Mouse (Mus musculus) layer of hippocampus, adult 18-20 months (tissue): Measurements from ENCODE around the gene Bicc1. TPM values are rescaled to one million over a fixed set of nuclear protein-coding genes. Genes with fewer than 3 reads are reported as not detected.
A peak's percentile ranks its signal among the peaks of the same experiment; 100 is the strongest.

Experiments used
- DNase-seq, 2 experiments: peaks; one replicate each; pipeline ENCODE4 v3.0.0; 2022; ENCODE audit warnings: low spot score in 2 of 2
- total RNA-seq, 2 experiments: library from RNA; stranded (reverse); gene quantifications; 2 replicates each; pipeline ENCODE4 v1.2.3; 2021

Gene Bicc1
- total RNA-seq, 2 experiments from 2014 or later = 3.6 to 4.1 TPM

DNA sequence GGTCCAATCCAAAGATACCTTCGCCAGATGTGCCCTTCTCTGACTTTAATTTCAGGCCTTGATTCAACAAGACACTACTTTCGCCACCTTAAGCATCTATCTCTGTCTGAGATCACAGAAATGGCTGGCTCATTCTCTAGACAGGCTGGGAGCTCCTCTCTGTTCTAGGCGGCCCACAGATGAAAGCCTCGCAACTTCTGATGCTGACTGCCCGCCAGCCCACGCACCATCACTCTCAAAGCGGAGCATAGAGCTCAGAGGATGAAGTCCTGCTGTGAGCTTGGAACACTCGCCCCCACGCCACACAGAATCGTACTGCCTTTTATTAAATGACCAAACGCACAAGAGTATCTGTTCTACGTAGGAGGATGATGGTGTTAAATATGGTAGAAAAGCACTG, 949 bp upstream of the Bicc1 start:
- no peak for DNase-seq

GRCm38 (mm10) chr10:71158940-71159675, 392 bp downstream of the Bicc1 start:
- DNase-seq = peak in 1 of 2 experiments; percentile 30

- DNase-seq = no peak
Observed at GRCm38 (mm10) chr10:71156569-71156968, 2.9 kb downstream of the Bicc1 start.

GRCm38 (mm10) chr10:71153610-71154009, 5.9 kb downstream of the Bicc1 start:
- no peak for DNase-seq

GRCm38 (mm10) chr10:71153138-71153537, 6.4 kb downstream of the Bicc1 start:
- no peak for DNase-seq

DNA sequence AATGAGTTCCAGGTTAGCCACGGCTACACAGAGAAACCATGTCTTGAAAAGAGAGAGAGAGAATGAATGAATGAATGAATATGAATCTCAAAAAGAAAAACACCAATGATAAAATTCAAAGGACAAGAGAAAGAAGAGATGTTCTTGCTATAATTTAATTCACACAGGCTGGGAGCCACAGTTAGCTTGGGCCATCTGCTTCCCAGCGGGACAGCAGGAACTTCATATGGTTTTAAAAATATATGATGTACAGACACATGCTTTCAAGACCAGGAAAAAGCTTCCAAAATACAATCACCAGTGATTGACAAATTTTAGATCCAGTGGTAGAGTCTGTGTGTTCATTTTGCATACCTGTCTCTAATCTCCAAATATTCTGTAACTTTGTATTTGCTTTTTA, 9.0 kb downstream of the Bicc1 start:
- DNase-seq = peak in 1 of 2 experiments; percentile 49

GRCm38 (mm10) chr10:71148951-71149603, 10.4 kb downstream of the Bicc1 start:
- no peak for DNase-seq

- no peak for DNase-seq
Observed at GRCm38 (mm10) chr10:71148226-71148625, 11.3 kb downstream of the Bicc1 start.

DNA sequence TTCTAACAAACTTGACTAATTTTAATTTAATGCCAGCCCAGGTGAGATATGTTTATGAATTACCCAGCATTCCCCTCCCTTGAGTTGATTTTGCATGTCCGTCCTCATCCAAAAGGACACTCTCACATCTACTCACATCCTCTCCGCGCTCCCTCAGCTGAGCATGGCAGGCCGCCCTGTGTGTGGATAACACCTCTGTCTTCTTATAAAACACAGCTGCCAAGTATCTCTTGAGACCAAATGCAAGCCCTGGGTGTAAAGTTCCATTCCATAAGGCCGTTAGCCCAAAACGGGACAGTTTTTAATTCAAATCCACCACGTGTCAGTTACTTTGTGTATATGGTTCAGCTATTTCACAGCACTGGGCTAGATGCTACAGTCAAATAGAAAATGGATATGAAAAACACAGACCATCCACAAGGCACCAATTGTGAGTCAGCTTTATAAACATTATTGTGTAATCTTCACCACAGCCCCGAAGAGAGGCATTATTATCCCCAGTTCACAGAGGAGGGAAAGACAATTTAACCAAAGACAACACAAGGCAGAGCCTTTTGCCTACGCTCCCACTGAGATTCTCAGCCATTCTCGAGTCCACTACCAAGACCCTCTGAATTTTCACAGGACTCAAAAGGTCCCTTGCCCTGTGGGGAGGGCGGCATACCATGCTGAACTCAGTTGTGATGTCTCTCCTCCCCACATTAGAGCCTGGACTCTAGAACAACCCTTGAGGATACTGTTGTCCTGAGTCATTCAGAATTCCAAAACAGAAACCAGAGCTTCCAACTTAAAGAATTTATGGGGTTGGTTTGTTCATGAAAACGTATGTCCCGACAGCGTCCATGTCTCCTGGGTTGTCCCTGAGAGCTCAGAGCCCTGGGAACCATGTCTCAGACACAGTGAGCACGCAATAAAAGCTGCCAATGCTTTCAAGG, 12.6 kb downstream of the Bicc1 start:
- DNase-seq = no peak

DNA sequence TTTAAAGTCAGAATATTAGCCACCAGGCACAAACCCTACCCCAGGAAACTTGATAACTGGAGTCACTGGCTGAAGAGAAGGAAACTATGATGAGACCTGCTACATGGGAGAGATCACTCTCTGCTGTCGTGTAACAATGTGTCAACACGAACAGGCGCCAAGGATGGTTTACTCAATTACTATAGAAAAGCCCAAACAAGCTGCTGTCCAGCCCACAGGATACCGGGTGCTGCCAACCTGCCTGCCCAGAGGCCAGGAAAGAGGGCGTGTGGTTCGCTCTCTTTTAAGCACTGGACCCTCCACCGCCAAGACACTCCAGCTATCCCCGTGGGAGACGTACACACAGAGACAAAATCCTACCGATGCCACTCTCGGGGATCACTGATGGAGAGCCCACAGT, 13.7 kb downstream of the Bicc1 start:
- no peak for DNase-seq

DNA sequence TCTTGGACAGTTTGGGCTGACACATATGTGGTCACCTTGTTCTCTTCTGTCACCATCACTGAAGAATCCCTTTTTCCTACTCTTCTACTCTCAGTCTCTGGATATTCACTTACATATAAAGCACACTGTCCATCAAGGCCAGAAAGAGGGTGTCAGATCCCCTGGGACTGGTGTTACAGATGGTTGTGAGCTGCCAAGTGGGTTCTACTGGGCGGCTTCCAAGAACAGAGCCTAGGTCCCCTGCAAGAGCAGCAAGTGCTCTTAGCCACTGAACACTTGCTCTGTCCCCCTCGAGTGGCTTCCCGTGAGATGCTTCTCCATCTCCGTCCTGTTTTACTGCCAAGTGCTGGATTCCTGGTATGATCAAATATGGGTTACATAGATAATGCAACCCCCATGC, 15.3 kb downstream of the Bicc1 start:
- no peak for DNase-seq

GRCm38 (mm10) chr10:71142568-71142967, 16.9 kb downstream of the Bicc1 start:
- no peak for DNase-seq

DNA sequence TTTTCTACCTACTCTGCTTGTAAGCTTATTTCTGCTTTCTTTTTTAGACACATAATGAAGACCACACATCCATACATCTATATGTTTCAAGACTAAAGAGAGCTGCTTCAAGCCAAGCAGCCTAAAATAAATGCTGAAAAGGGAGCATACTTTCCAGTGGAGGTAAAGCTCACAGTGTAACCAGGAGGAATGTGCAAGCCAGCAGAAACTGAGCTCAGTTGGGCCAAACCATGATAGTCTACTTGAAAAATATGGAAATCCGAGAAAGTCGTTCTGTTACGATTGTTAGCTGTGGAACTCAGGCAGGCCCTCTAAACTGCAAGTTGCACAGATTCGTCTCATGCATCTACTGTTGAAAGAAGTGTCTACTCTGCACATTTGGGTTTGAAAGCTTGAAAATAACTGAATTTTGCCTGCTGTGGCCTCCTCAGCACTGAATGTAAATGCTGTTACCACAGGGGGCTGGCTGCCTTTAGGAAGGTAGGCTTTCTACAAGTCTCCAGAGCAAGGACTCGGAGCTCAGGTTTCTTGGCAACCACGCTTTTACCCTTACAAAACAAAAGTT, 19.1 kb downstream of the Bicc1 start:
- no peak for DNase-seq

DNA sequence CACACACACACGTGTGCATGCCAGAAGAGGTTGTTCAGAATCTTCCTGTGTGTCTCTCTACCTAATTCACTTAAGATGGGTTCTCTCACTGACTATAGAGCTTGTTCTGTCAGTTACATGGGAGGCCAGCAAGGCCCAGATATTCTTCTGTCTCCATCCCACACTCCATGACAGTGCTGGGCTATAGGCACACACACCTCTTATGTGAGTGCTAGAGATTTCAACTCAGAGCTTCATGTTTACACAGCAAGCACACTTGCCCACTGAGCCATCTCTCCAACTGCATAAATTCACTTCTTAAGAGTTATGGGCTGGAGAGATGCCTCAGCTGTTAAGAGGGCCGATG, 20.7 kb downstream of the Bicc1 start:
- DNase-seq = no peak

DNA sequence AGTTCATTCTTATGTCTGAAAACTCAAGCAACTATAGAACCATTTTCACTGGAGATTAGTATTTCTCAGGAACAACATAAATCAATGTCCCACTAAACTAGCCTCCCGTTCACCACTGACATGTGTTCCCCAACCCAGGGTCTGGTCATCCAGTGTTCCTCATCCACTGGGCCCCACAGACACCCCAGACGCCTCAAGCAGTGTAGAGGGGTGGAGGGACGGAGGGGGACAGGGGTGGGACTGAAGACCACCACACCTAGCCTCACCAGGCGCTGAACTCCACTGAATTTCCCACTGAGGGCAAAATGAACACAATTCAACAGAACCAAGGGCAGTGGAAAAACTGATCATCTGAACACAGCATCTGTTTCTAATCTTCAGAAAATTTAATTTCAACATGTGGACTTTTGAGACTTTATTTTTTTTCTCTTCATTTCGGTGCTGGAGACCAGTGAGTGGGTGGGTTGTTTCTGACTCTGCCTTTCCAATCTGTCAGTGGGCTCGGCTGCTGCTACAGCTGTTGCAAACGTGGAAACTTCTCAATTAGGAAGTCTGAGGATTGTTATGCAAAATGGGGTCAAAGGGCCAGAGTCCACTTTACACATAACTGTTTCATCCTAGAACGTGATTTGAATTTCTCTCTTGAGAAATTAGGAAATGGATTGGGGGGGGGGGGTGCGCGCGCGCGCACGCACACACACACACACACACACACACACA, 21.2 kb downstream of the Bicc1 start:
- no peak for DNase-seq

DNA sequence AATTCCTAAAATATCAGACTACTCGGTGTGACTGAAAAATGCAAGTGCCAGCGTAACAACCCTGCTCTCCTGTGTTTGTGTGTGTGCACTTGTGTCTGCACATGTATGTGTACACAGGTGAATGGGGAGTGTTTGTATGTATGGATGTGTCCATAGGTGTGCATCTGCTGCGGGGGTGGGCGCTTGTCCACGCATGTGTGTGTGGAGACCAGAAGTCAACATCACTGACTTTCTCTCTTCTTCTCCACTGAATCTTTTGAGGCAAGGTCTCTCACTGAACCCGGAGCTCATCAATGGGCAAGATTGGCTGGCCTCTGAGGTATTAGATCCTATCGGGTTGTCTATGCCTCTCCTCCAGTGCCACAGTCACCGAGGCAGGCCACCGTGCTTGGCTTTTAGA, 21.9 kb downstream of the Bicc1 start:
- no peak for DNase-seq

DNA sequence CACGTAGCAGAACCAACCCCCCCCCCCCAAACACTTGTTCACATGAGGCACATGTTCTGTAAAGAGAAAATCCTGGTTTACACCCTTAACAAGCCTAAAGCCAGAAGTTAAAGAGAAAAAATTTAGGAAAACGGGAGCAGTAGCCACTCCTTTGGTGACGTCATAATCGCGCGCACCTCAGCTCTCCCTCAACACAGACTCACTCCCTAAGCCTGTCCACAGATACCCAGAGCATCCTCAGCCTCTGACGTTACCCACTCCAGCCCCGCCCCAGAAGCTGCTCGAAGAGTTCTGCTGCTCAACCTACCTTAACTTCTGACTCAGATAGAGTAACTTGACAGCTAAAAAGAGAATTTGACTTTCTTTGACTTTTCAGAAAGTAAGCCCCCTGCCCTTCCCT, 28.2 kb downstream of the Bicc1 start:
- no peak for DNase-seq

- DNase-seq = no peak
Observed at GRCm38 (mm10) chr10:71130261-71130660, 29.2 kb downstream of the Bicc1 start.

DNA sequence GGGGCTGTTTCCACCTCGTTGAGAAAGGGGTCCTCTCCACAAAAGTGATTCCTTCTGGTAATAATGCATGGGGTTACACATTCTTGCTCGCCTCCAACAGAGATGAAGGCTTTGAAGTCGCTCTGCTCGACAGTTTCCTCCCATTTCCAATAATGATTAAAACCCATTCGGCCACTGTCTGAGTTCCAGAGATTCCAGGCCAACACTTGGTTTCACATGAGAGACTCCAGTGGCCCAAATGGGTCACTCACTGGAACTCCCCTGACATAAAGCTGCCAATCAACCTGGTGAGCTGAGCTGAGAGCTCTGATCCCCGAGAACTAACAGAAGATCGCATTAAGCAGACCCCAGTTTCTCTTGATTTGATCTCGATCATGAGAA, 31.6 kb downstream of the Bicc1 start:
- no peak for DNase-seq

GRCm38 (mm10) chr10:71127278-71127950, 32.1 kb downstream of the Bicc1 start:
- no peak for DNase-seq
